8 mouse cellular contexts compared by ENCODE assay signal in the genomic region with DNA sequence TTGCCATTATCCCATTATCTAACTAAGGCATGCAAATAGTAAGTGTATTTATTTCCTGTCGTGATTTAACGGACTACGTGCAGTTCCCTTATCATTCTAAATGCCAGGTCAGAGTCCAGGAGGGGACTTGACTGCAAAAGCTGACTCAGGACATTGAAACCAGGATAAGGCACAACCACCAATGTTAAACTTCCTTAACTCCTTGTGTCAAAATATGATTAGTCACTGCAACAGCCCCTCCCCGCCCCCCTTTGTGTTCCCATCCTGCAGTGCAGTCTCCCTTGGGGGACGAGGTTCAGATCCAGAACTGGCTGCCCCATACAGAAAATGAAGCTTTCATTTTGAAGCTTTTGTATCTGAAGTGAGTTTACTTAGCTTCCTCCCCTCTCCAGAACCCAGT. TPM values are rescaled to one million over a fixed set of nuclear protein-coding genes. Genes with fewer than 3 reads are reported as not detected.
DNase-seq lines count a peak whose midpoint lies in the region; ATAC-seq and TF ChIP-seq lines count a peak whose summit lies in the region.

No protein-coding gene starts in this region.

- no peaks in the 10 kb centered on the region for H3K36me3 ChIP-seq in kidney, adult 2 months (ENCODE audit: control insufficient read depth, insufficient read depth, low read length)
- no peaks in the 10 kb centered on the region for H3K36me3 ChIP-seq in heart, embryonic 14.5 days (ENCODE audit: control insufficient read depth, insufficient read depth, low read length)
- no peaks in the 10 kb centered on the region for H3K36me3 ChIP-seq in limb, embryonic 14.5 days (ENCODE audit: control insufficient read depth, insufficient read depth, low read length)
- no peaks in the 10 kb centered on the region for H3K36me3 ChIP-seq in neural tube, embryonic 15.5 days

- H3K4me2 ChIP-seq in heart, embryonic 14.5 days (ENCODE audit: low read length) = peak overlapping the region; percentile 73
- peak overlapping the region; percentile 58 for H3K4me2 ChIP-seq in limb, embryonic 14.5 days (replicated peaks; ENCODE audit: low read depth, low read length, severe bottlenecking)
- H3K4me2 ChIP-seq in neural tube, embryonic 15.5 days = peak overlapping the region; percentile 62

- no peak for TF ChIP-seq POLR2A in kidney, adult 2 months (IDR thresholded peaks at IDR 0.05; ENCODE audit: low read depth, low read length)
- no peak for TF ChIP-seq POLR2A in bone marrow, adult 2 months (IDR thresholded peaks at IDR 0.05; ENCODE audit: borderline replicate concordance, control insufficient read depth, low read depth, low read length)
- no peak for TF ChIP-seq POLR2A in limb, embryonic 14.5 days (IDR thresholded peaks at IDR 0.05; ENCODE audit: borderline replicate concordance, extremely low read depth, insufficient read depth, insufficient read length)

- 13% methylated on average over 5 of the region's 5 CpGs for WGBS in kidney, adult 2 months
- under 1% methylated on average over 5 of the region's 5 CpGs for WGBS in bone marrow, adult 2 months
- 29% methylated on average over 5 of the region's 5 CpGs for WGBS in heart, embryonic 14.5 days
- WGBS in limb, embryonic 14.5 days = 55% methylated on average over 5 of the region's 5 CpGs
- WGBS in neural tube, embryonic 15.5 days = 69% methylated on average over 5 of the region's 5 CpGs

- peak; percentile 48 for DNase-seq in kidney, adult 2 months
- no peak for DNase-seq in kidney, adult 11 months
- no peak for DNase-seq in limb, embryonic 14.5 days (ENCODE audit: low spot score)
- DNase-seq in T-cell, adult 2 months (ENCODE audit: low spot score) = no peak
- no peak for DNase-seq in gastrocnemius, postnatal 4 days (ENCODE audit: low spot score in 2 of 2)

- H3K4me1 ChIP-seq in kidney, adult 2 months (ENCODE audit: control insufficient read depth, insufficient read depth, low read length) = peaks cover 6% of the 10 kb centered on the region; the same call in 1 of the 2 replicates
- H3K4me1 ChIP-seq in bone marrow, adult 2 months (ENCODE audit: control insufficient read depth, insufficient read depth, low read length) = no peaks in the 10 kb centered on the region
- peaks cover 5 to 9% of the 10 kb centered on the region in 2 experiments; a peak in 3 of 4 replicates for H3K4me1 ChIP-seq in heart, embryonic 14.5 days (ENCODE audit: control insufficient read depth in 2 of 2, insufficient read depth in 2 of 2, low read length in 2 of 2)
- H3K4me1 ChIP-seq in limb, embryonic 14.5 days (ENCODE audit: control insufficient read depth, insufficient read depth, low read length) = peaks cover 9% of the 10 kb centered on the region
- peaks cover 15% of the 10 kb centered on the region for H3K4me1 ChIP-seq in neural tube, embryonic 15.5 days

- H3K27me3 ChIP-seq in kidney, adult 2 months (replicated peaks; ENCODE audit: control insufficient read depth, insufficient read depth, low read length) = no peaks in the 10 kb centered on the region
- no peaks in the 10 kb centered on the region for H3K27me3 ChIP-seq in heart, embryonic 14.5 days (ENCODE audit: control insufficient read depth, insufficient read depth, low read length)
- H3K27me3 ChIP-seq in limb, embryonic 14.5 days (ENCODE audit: control insufficient read depth, insufficient read depth, low read length) = no peaks in the 10 kb centered on the region
- H3K27me3 ChIP-seq in neural tube, embryonic 15.5 days (replicated peaks) = no peaks in the 10 kb centered on the region

- peak overlapping the region; percentile 75 for H3K4me3 ChIP-seq in kidney, adult 2 months (ENCODE audit: insufficient read depth, low read depth, low read length)
- H3K4me3 ChIP-seq in bone marrow, adult 2 months (replicated peaks; ENCODE audit: control insufficient read depth, low read depth, low read length) = peak overlapping the region; percentile 2
- peak overlapping the region; percentile 69 to 92; a peak in 3 of 4 replicates for H3K4me3 ChIP-seq in heart, embryonic 14.5 days (ENCODE audit: control insufficient read depth in 1 of 2, insufficient read depth in 1 of 2, low read depth in 1 of 2, low read length in 2 of 2)
- peak overlapping the region; percentile 94 for H3K4me3 ChIP-seq in limb, embryonic 14.5 days (replicated peaks; ENCODE audit: low read length)
- H3K4me3 ChIP-seq in neural tube, embryonic 15.5 days (replicated peaks) = peak overlapping the region; percentile 95

- no peak for ATAC-seq in heart, embryonic 14.5 days (ENCODE audit: insufficient number of reproducible peaks, insufficient read depth, low FRiP score, low read depth)
- no peak for ATAC-seq in limb, embryonic 14.5 days (ENCODE audit: low FRiP score, low read depth)
- ATAC-seq in neural tube, embryonic 15.5 days (ENCODE audit: low FRiP score) = no peak

- TF ChIP-seq CTCF in kidney, adult 2 months (conservative IDR thresholded peaks at IDR 0.05; ENCODE audit: insufficient read depth, insufficient read length, low read depth, low read length) = no peak
- no peak for TF ChIP-seq CTCF in bone marrow, adult 2 months (IDR thresholded peaks at IDR 0.05; ENCODE audit: control insufficient read depth, insufficient read depth, low read length)

- peak overlapping the region; percentile 90 for H3K9ac ChIP-seq in heart, embryonic 14.5 days (ENCODE audit: low read length)
- H3K9ac ChIP-seq in limb, embryonic 14.5 days (ENCODE audit: low read depth, low read length, severe bottlenecking) = no peak overlapping the region
- H3K9ac ChIP-seq in neural tube, embryonic 15.5 days (replicated peaks) = peak overlapping the region; percentile 54

- H3K9me3 ChIP-seq in heart, embryonic 14.5 days (ENCODE audit: control insufficient read depth, low read length) = no peaks in the 10 kb centered on the region
- no peaks in the 10 kb centered on the region for H3K9me3 ChIP-seq in limb, embryonic 14.5 days (ENCODE audit: control insufficient read depth, low read length)
- H3K9me3 ChIP-seq in neural tube, embryonic 15.5 days (replicated peaks) = no peaks in the 10 kb centered on the region

- peak overlapping the region; percentile 82 for H3K27ac ChIP-seq in kidney, adult 2 months (ENCODE audit: insufficient read depth, low read depth, low read length)
- H3K27ac ChIP-seq in bone marrow, adult 2 months (ENCODE audit: control insufficient read depth, insufficient read depth, low read depth, low read length, poor library complexity) = peak overlapping the region; percentile 10; the same call in 1 of the 2 replicates
- H3K27ac ChIP-seq in heart, embryonic 14.5 days (replicated peaks in 1 of 2; ENCODE audit: control insufficient read depth in 1 of 2, insufficient read depth in 1 of 2, low read depth in 2 of 2, low read length in 2 of 2) = peak overlapping the region; percentile 93 to 94
- H3K27ac ChIP-seq in limb, embryonic 14.5 days (replicated peaks; ENCODE audit: low read depth, low read length) = peak overlapping the region; percentile 94
- peak overlapping the region; percentile 96 for H3K27ac ChIP-seq in neural tube, embryonic 15.5 days (replicated peaks)

RNA-seq across cellular contexts. Expression of a gene that starts 0.7 kb away (rescaled TPM):
- 6.6 and 7.5 TPM in 2 replicates for polyA plus RNA-seq in kidney, adult 2 months (2012; rRNA removed)
- polyA plus RNA-seq in bone marrow, adult 2 months (2011; ENCODE audit: insufficient read depth, insufficient read length, low replicate concordance, missing spikeins) = 6.0 and 9.7 TPM in 2 replicates
- polyA plus RNA-seq in heart, embryonic 14.5 days (2014; fragmentation: Nextera tagmentation; extraction: Ambion mirVana) = 14.6 and 17.5 TPM in 2 replicates
- polyA plus RNA-seq in limb, embryonic 14.5 days (2012; rRNA removed) = 18.3 and 20.8 TPM in 2 replicates
- polyA plus RNA-seq in limb, embryonic 14.5 days (2014; fragmentation: Nextera tagmentation; extraction: Ambion mirVana) = 20.7 and 24.7 TPM in 2 replicates
- polyA plus RNA-seq in neural tube, embryonic 15.5 days (2015; fragmentation: Nextera tagmentation; extraction: Ambion mirVana) = 26.9 TPM in 2 replicates
- total RNA-seq in gastrocnemius, postnatal 4 days (2021) = 10 to 100 TPM; 10.1 to 11.4 TPM

RNA-seq across cellular contexts. Expression of a gene that starts 12.3 kb away (rescaled TPM):
- polyA plus RNA-seq in kidney, adult 2 months (2012; rRNA removed) = 336 and 441 TPM in 2 replicates
- 0.38 and 1.5 TPM in 2 replicates for polyA plus RNA-seq in bone marrow, adult 2 months (2011; ENCODE audit: insufficient read depth, insufficient read length, low replicate concordance, missing spikeins)
- polyA plus RNA-seq in heart, embryonic 14.5 days (2014; fragmentation: Nextera tagmentation; extraction: Ambion mirVana) = 0.74 and 0.85 TPM in 2 replicates
- 0.77 and 1.1 TPM in 2 replicates for polyA plus RNA-seq in limb, embryonic 14.5 days (2012; rRNA removed)
- 0.35 and 0.74 TPM in 2 replicates for polyA plus RNA-seq in limb, embryonic 14.5 days (2014; fragmentation: Nextera tagmentation; extraction: Ambion mirVana)
- 0.93 and 1.5 TPM in 2 replicates for polyA plus RNA-seq in neural tube, embryonic 15.5 days (2015; fragmentation: Nextera tagmentation; extraction: Ambion mirVana)
- total RNA-seq in gastrocnemius, postnatal 4 days (2021) = 1 to 10 TPM; 3.7 TPM

RNA-seq across cellular contexts. Expression of a gene that starts 48.3 kb away (rescaled TPM):
- polyA plus RNA-seq in kidney, adult 2 months (2012; rRNA removed) = 0.17 and 0.29 TPM in 2 replicates
- not detected in 2 replicates for polyA plus RNA-seq in bone marrow, adult 2 months (2011; ENCODE audit: insufficient read depth, insufficient read length, low replicate concordance, missing spikeins)
- not detected in 2 replicates for polyA plus RNA-seq in heart, embryonic 14.5 days (2014; fragmentation: Nextera tagmentation; extraction: Ambion mirVana)
- polyA plus RNA-seq in limb, embryonic 14.5 days (2012; rRNA removed) = 0.10 and 0.91 TPM in 2 replicates
- polyA plus RNA-seq in limb, embryonic 14.5 days (2014; fragmentation: Nextera tagmentation; extraction: Ambion mirVana) = not detected in 2 replicates
- polyA plus RNA-seq in neural tube, embryonic 15.5 days (2015; fragmentation: Nextera tagmentation; extraction: Ambion mirVana) = 25.6 TPM in 1 of 2 replicates, not detected in the other
- total RNA-seq in gastrocnemius, postnatal 4 days (2021) = under 1 TPM in 1 of 2 experiments, not detected in 1; 0.32 TPM

Comparison
In these comparisons a context has a peak if more than half of its experiments do, and no peak if none do; other contexts are left out.
1. H3K27ac ChIP-seq: peak in every context shown above with its lines; median percentile 96 in neural tube, embryonic 15.5 days; 94 in limb, embryonic 14.5 days; 94 in heart, embryonic 14.5 days; 82 in kidney, adult 2 months; 10 in bone marrow, adult 2 months.
2. H3K4me3 ChIP-seq: peak in every context shown above with its lines; median percentile 95 in neural tube, embryonic 15.5 days; 94 in limb, embryonic 14.5 days; 80 in heart, embryonic 14.5 days; 75 in kidney, adult 2 months; 2 in bone marrow, adult 2 months.
3. RNA of a gene that starts 12.3 kb away (polyA plus RNA-seq): 336 to 441 TPM in kidney, adult 2 months; 0.38 to 1.5 TPM in bone marrow, adult 2 months, 0.93 to 1.5 TPM in neural tube, embryonic 15.5 days, 0.74 to 0.85 TPM in heart, embryonic 14.5 days and 0.35 to 1.1 TPM in limb, embryonic 14.5 days; every median in the first group is over 100 times any median in the second.
4. Peak in every context shown above with its lines, with median percentiles within 50 percentile points of each other: H3K4me2 ChIP-seq.